Mouse (Mus musculus) liver, embryonic 14.5 days (tissue): ENCODE results near the gene Tmem110.

Experiments
- CTCF ChIP-seq: IDR thresholded peaks from 2 replicates; pipeline ENCODE4 v1.5.1; 2016; ENCODE audit warnings: antibody characterized with exemption, low read depth, control low read depth
- EP300 ChIP-seq: IDR thresholded peaks from 2 replicates; pipeline ENCODE4 v1.6.1; 2016; ENCODE audit warnings: antibody characterized with exemption, low read depth

GRCm38 (mm10) chr14:30828635-30829460 lies 3.5 kb downstream of the Tmem110 start:
- TF ChIP-seq CTCF, result no peak
- TF ChIP-seq EP300, result peak; percentile 43
